Mouse (Mus musculus) layer of hippocampus, postnatal 25 days (tissue): Measurements from ENCODE around the gene Akap2. TPM values are rescaled to one million over a fixed set of nuclear protein-coding genes. Genes with fewer than 3 reads are reported as not detected.

Experiments used
- DNase-seq, 2 experiments: peaks; one replicate each; pipeline ENCODE4 v3.0.0; 2022; ENCODE audit warnings: mixed read lengths in 2 of 2, low spot score in 1 of 2; ENCODE audit errors: extremely low spot score in 1 of 2
- total RNA-seq, 2 experiments: library from RNA; stranded (reverse); gene quantifications; 2 replicates each; pipeline ENCODE4 v1.2.3; 2021

Akap2 gene
- total RNA-seq, 2 experiments from 2014 or later: 42.3 to 42.5 TPM

GRCm38 (mm10) chr4:57697918-57698611, 19.4 kb upstream of the Akap2 start:
- no peak for DNase-seq

GRCm38 (mm10) chr4:57701576-57701975, 15.9 kb upstream of the Akap2 start:
- no peak for DNase-seq

- DNase-seq: no peak
Observed at GRCm38 (mm10) chr4:57703574-57704470, 13.6 kb upstream of the Akap2 start.

- no peak for DNase-seq
Observed at GRCm38 (mm10) chr4:57704575-57704974, 12.9 kb upstream of the Akap2 start.

GRCm38 (mm10) chr4:57715849-57716248, 1.6 kb upstream of the Akap2 start:
- DNase-seq: no peak

- no peak for DNase-seq
Observed at GRCm38 (mm10) chr4:57716735-57717134, 722 bp upstream of the Akap2 start.

GRCm38 (mm10) chr4:57719370-57719769, 1.9 kb downstream of the Akap2 start:
- no peak for DNase-seq

- DNase-seq: no peak
Observed at GRCm38 (mm10) chr4:57720869-57721361, 3.5 kb downstream of the Akap2 start.

- no peak for DNase-seq
Observed at GRCm38 (mm10) chr4:57722296-57722695, 4.8 kb downstream of the Akap2 start.

- no peak for DNase-seq
Observed at GRCm38 (mm10) chr4:57723659-57724058, 6.2 kb downstream of the Akap2 start.

- DNase-seq: no peak
Observed at GRCm38 (mm10) chr4:57725569-57725968, 8.1 kb downstream of the Akap2 start.

GRCm38 (mm10) chr4:57728611-57729183, 11.2 kb downstream of the Akap2 start:
- DNase-seq: no peak

- no peak for DNase-seq
Observed at GRCm38 (mm10) chr4:57730047-57730446, 12.6 kb downstream of the Akap2 start.

GRCm38 (mm10) chr4:57730801-57731598, 13.5 kb downstream of the Akap2 start:
- no peak for DNase-seq

- DNase-seq: no peak
Observed at GRCm38 (mm10) chr4:57732351-57732750, 14.9 kb downstream of the Akap2 start.

- peak in 1 of 2 experiments; percentile 41 for DNase-seq
Observed at GRCm38 (mm10) chr4:57733445-57733844, 16.0 kb downstream of the Akap2 start.

- no peak for DNase-seq
Observed at GRCm38 (mm10) chr4:57735426-57735825, 18.0 kb downstream of the Akap2 start.

- DNase-seq: no peak
Observed at GRCm38 (mm10) chr4:57738856-57739552, 21.5 kb downstream of the Akap2 start.

GRCm38 (mm10) chr4:57743325-57743929, 26.0 kb downstream of the Akap2 start:
- no peak for DNase-seq
